Mouse (Mus musculus): ENCODE data around the gene Qpctl.

GRCm38 (mm10) chr7:19097863-19098262 is 51.2 kb downstream of the Qpctl start:
- TF ChIP-seq MAX (IDR thresholded peaks at IDR 0.05; ENCODE audit: low read depth), result no peak
- no peak for TF ChIP-seq REST (IDR thresholded peaks at IDR 0.05; ENCODE audit: insufficient read depth, insufficient read length)
- no peak for TF ChIP-seq MYOG (IDR thresholded peaks at IDR 0.05; ENCODE audit: control insufficient read depth in 1 of 3, insufficient read depth in 1 of 3, insufficient read length in 2 of 3, low read depth in 2 of 3)
